ENCODE assay signal across 8 mouse cellular contexts in genomic region chr2:167299861-167300667, GRCm38 (mm10). TPM values are rescaled to one million over a fixed set of nuclear protein-coding genes. Genes with fewer than 3 reads are reported as not detected.
DNase-seq lines count a peak whose midpoint lies in the region; ATAC-seq lines count a peak whose summit lies in the region.

No protein-coding gene starts in this region.

- no peak overlapping the region for H3K9ac ChIP-seq in embryonic facial prominence, embryonic 12.5 days

- H3K4me3 ChIP-seq in embryonic facial prominence, embryonic 12.5 days = no peak overlapping the region

- intact Hi-C loops in left cerebral cortex, postnatal 10 days (cut with DNase I) = no loop called here

- no peaks in the 10 kb centered on the region for H3K4me1 ChIP-seq in embryonic facial prominence, embryonic 12.5 days

- H3K27ac ChIP-seq in embryonic facial prominence, embryonic 12.5 days = 0 out of 2 replicates have a peak overlapping the region, but pooled peaks have one; percentile 1

- no peak for ATAC-seq in embryonic facial prominence, embryonic 12.5 days (ENCODE audit: insufficient number of reproducible peaks, insufficient read depth, low FRiP score, low TSS enrichment)

- H3K27me3 ChIP-seq in embryonic facial prominence, embryonic 12.5 days = no peaks in the 10 kb centered on the region

- H3K36me3 ChIP-seq in embryonic facial prominence, embryonic 12.5 days = peaks cover 29% of the 10 kb centered on the region

- H3K4me2 ChIP-seq in embryonic facial prominence, embryonic 12.5 days (replicated peaks) = no peak overlapping the region

- WGBS in embryonic facial prominence, embryonic 12.5 days = 77% methylated on average over 6 of the region's 6 CpGs

- peak; percentile 12 for DNase-seq in kidney, adult 11 months
- no peak for DNase-seq in kidney, postnatal 4 days
- peak; percentile 10 for DNase-seq in adrenal gland, adult 8-10 months
- DNase-seq in heart, postnatal 4 days = peak; percentile 21
- DNase-seq in left cerebral cortex, postnatal 10 days (ENCODE audit: extremely low spot score in 1 of 2, low spot score in 2 of 2) = peak; percentile 31 to 48
- peak; percentile 62 for DNase-seq in skeletal muscle tissue, adult 2 months (ENCODE audit: low read depth, low spot score)
- no peak for DNase-seq in spleen, adult 12 weeks (ENCODE audit: low spot score)

- H3K9me3 ChIP-seq in embryonic facial prominence, embryonic 12.5 days = no peaks in the 10 kb centered on the region

RNA-seq across cellular contexts. Expression of gene B4galt5, which starts 48.9 kb away (rescaled TPM):
- total RNA-seq in adrenal gland, adult 8-10 months (2022) = 100 to 1,000 TPM in 2 of 4 experiments, 10 to 100 TPM in 2; 85.7 to 181 (median 114) TPM
- polyA plus RNA-seq in embryonic facial prominence, embryonic 12.5 days (2016; fragmentation: Nextera tagmentation; extraction: Ambion mirVana) = 14.5 and 19.7 TPM in 2 replicates
- total RNA-seq in heart, postnatal 4 days (2021) = 10 to 100 TPM; 30.3 to 33.9 TPM
- 10 to 100 TPM; 63.0 to 70.2 TPM for total RNA-seq in left cerebral cortex, postnatal 10 days (2021)

RNA-seq across cellular contexts. Expression of gene Ptgis, which starts 59.7 kb away (rescaled TPM):
- 10 to 100 TPM; 26.8 to 54.4 (median 40.8) TPM for total RNA-seq in adrenal gland, adult 8-10 months (2022)
- polyA plus RNA-seq in embryonic facial prominence, embryonic 12.5 days (2016; fragmentation: Nextera tagmentation; extraction: Ambion mirVana) = 17.7 and 19.1 TPM in 2 replicates
- total RNA-seq in heart, postnatal 4 days (2021) = 10 to 100 TPM; 36.7 to 40.9 TPM
- 1 to 10 TPM; 3.0 TPM for total RNA-seq in left cerebral cortex, postnatal 10 days (2021)

Comparison
In these comparisons a context has a peak if more than half of its experiments do, and no peak if none do; other contexts are left out.
1. DNase-seq: peak in kidney, adult 11 months (single experiment), adrenal gland, adult 8-10 months (single experiment), heart, postnatal 4 days (single experiment), left cerebral cortex, postnatal 10 days (2 of 2) and skeletal muscle tissue, adult 2 months (single experiment); none in kidney, postnatal 4 days (0 of 2) and spleen, adult 12 weeks (single experiment).
2. RNA of gene Ptgis, which starts 59.7 kb away (total RNA-seq): 26.8 to 54.4 TPM in adrenal gland, adult 8-10 months and 36.7 to 40.9 TPM in heart, postnatal 4 days; 3.0 TPM in left cerebral cortex, postnatal 10 days; every median in the first group is over 4 times any median in the second.